Mouse (Mus musculus): ENCODE results near the gene Tmem104.

- TF ChIP-seq CTCF (IDR thresholded peaks at IDR 0.05; ENCODE audit: control insufficient read depth, insufficient read depth, insufficient read length) (no peak), USF1 (IDR thresholded peaks at IDR 0.05; ENCODE audit: low read depth) (no peak)
These were observed 8.1 kb upstream of the Tmem104 start for GRCm38 (mm10) chr11:115179191-115179590.

All from C2C12 (cell line).